Mouse (Mus musculus): ENCODE results near the gene Ahnak. TPM values are rescaled to one million over a fixed set of nuclear protein-coding genes. Genes with fewer than 3 reads are reported as not detected.

Gene Ahnak
- 3.7 and 4.9 TPM in 2 replicates for polyA plus RNA-seq (2015; fragmentation: Nextera tagmentation; extraction: Ambion mirVana)

DNA sequence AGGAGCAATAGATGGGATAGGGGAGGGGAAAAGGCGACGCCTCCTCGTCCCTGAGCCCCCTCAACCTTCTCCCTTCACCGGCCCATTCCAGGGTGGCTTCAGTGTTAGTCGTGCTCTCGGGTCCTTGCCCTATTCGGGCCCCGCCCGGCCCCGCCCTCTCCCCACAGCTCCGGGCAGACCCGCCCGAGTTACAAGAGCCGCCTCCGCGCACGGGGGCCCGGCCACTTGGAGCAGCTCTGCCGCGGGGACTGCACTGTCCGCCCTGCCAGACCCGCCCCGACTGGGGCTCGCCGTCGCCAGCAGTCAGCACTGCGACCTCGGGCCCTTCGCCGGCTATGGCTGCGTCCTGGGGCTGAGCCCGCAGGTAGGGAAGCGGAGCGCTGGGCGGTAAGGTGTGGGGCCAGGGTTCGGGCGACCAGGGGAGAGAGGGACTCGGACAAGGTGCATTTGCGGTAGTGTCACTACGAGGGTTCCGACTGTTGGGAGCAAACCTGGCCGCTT, at the start of gene Ahnak:
Gene Ahnak (plus strand): TSS at position 219 of the 501 bp plus-strand sequence.
- Histone ChIP-seq H3K9ac (replicated peaks) (peak within 1 kb of the TSS; percentile 56), H3K27ac (no peak within 1 kb of the TSS), H3K27me3 (peaks cover 57% of the 10 kb centered on the region), H3K9me3 (no peaks in the 10 kb centered on the region), H3K36me3 (no peaks in the 10 kb centered on the region), H3K4me1 (replicated peaks) (peaks cover 41% of the 10 kb centered on the region), H3K4me2 (replicated peaks) (peak within 1 kb of the TSS; percentile 71), H3K4me3 (replicated peaks) (peak within 1 kb of the TSS; percentile 46)
- peak; percentile 25 for ATAC-seq
- under 1% methylated on average over 42 of the region's 42 CpGs for WGBS

- Histone ChIP-seq H3K4me1 (replicated peaks) (peaks cover 38% of the 10 kb centered on the region), H3K27ac (no peak overlapping the region), H3K4me2 (replicated peaks) (peak overlapping the region; percentile 72), H3K4me3 (replicated peaks) (peak overlapping the region; percentile 98; the same call in 1 of the 2 replicates), H3K36me3 (peaks cover 25% of the 10 kb centered on the region), H3K9ac (replicated peaks) (peak overlapping the region; percentile 99), H3K9me3 (no peaks in the 10 kb centered on the region), H3K27me3 (no peaks in the 10 kb centered on the region)
- ATAC-seq = no peak
- 83% methylated on average over 15 of the region's 15 CpGs for WGBS
Measured at GRCm38 (mm10) chr19:8940526-8941133, 48.5 kb upstream of the Ahnak start.

DNA sequence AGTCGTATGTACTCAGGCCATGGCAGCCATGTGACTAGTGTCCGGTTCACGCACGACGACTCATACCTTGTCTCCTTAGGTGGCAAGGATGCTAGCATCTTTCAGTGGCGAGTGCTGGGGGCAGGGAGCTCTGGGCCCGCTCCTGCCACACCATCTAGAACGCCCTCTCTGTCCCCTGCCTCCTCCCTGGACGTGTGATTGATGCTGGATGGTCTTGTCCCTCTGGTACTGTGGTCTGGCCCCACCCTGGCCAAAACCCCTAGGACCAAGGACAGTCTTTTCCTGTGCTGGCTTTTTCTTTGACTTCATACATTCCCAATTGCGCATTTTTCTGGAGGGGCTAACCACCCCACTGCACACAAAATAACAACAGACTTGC, 48.0 kb upstream of the Ahnak start:
- peak; percentile 53 for ATAC-seq
- peak overlapping the region; percentile 98 for H3K4me3 ChIP-seq (replicated peaks)
- H3K4me2 ChIP-seq (replicated peaks) = peak overlapping the region; percentile 72
- no peaks in the 10 kb centered on the region for H3K9me3 ChIP-seq
- WGBS = 38% methylated on average over 10 of the region's 10 CpGs
- peaks cover 38% of the 10 kb centered on the region for H3K4me1 ChIP-seq (replicated peaks)
- H3K27ac ChIP-seq = peak overlapping the region; percentile 98
- H3K36me3 ChIP-seq = peaks cover 30% of the 10 kb centered on the region
- peak overlapping the region; percentile 99 for H3K9ac ChIP-seq (replicated peaks)
- no peaks in the 10 kb centered on the region for H3K27me3 ChIP-seq

- WGBS = under 1% methylated on average over 64 of the region's 64 CpGs
- no peaks in the 10 kb centered on the region for H3K9me3 ChIP-seq
- H3K36me3 ChIP-seq = peaks cover 35% of the 10 kb centered on the region
- H3K9ac ChIP-seq (replicated peaks) = peak within 1 kb of the TSS; percentile 99
- peak within 1 kb of the TSS; percentile 98 for H3K4me3 ChIP-seq (replicated peaks)
- H3K27ac ChIP-seq = peak within 1 kb of the TSS; percentile 98
- H3K4me2 ChIP-seq (replicated peaks) = peak within 1 kb of the TSS; percentile 72
- peak; percentile 95 for ATAC-seq
- no peaks in the 10 kb centered on the region for H3K27me3 ChIP-seq
- H3K4me1 ChIP-seq (replicated peaks) = peaks cover 38% of the 10 kb centered on the region
Measured at GRCm38 (mm10) chr19:8941515-8942217, 47.4 kb upstream of the Ahnak start, which contains the start of gene Mta2. Gene Mta2, plus strand, starts transcription at chr19:8941875.

GRCm38 (mm10) chr19:8942276-8942964, 46.7 kb upstream of the Ahnak start:
- H3K4me3 ChIP-seq (replicated peaks) = peak overlapping the region; percentile 98
- H3K27me3 ChIP-seq = no peaks in the 10 kb centered on the region
- H3K4me1 ChIP-seq (replicated peaks) = peaks cover 38% of the 10 kb centered on the region
- peak overlapping the region; percentile 98 for H3K27ac ChIP-seq
- no peaks in the 10 kb centered on the region for H3K9me3 ChIP-seq
- H3K9ac ChIP-seq (replicated peaks) = peak overlapping the region; percentile 99
- peaks cover 40% of the 10 kb centered on the region for H3K36me3 ChIP-seq
- under 1% methylated on average over 46 of the region's 46 CpGs for WGBS
- peak overlapping the region; percentile 72 for H3K4me2 ChIP-seq (replicated peaks)
- peak; percentile 60 for ATAC-seq

DNA sequence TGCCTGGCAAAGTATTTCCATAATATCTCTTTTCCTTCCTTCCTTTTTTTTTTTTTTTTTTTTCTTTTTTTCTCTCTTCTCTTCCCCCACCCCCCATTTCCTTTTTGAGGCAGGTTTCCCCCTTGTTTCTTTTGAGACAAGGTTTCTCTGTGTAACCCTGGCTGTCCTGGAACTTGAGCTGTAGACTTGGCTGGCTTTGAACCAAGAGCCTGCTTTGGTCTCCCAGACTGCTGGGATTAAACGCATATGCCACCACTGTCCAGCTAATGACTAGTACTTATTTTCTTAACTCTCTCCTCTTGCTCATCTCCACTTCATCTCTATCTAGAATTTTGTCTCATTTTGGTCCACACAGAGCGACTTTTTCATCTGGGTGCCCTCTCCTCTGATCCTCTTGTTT, 46.0 kb upstream of the Ahnak start:
- peaks cover 38% of the 10 kb centered on the region for H3K4me1 ChIP-seq (replicated peaks)
- H3K27ac ChIP-seq = no peak overlapping the region
- H3K27me3 ChIP-seq = no peaks in the 10 kb centered on the region
- no peak for ATAC-seq
- peak overlapping the region; percentile 98 for H3K4me3 ChIP-seq (replicated peaks)
- H3K4me2 ChIP-seq (replicated peaks) = peak overlapping the region; percentile 72
- 82% methylated on average over 2 of the region's 2 CpGs for WGBS
- peak overlapping the region; percentile 99 for H3K9ac ChIP-seq (replicated peaks)
- peaks cover 43% of the 10 kb centered on the region for H3K36me3 ChIP-seq
- no peaks in the 10 kb centered on the region for H3K9me3 ChIP-seq

GRCm38 (mm10) chr19:8944062-8944461, 45.0 kb upstream of the Ahnak start:
- Histone ChIP-seq H3K9ac (replicated peaks) (peak overlapping the region; percentile 99; the same call in 1 of the 2 replicates), H3K9me3 (no peaks in the 10 kb centered on the region), H3K4me1 (replicated peaks) (peaks cover 38% of the 10 kb centered on the region), H3K27ac (no peak overlapping the region; the same call in 1 of the 2 replicates), H3K4me2 (replicated peaks) (peak overlapping the region; percentile 72; the same call in 1 of the 2 replicates), H3K4me3 (replicated peaks) (peak overlapping the region; percentile 16), H3K36me3 (peaks cover 50% of the 10 kb centered on the region), H3K27me3 (no peaks in the 10 kb centered on the region)
- 80% methylated on average over 5 of the region's 5 CpGs for WGBS
- ATAC-seq = no peak

- H3K4me2 ChIP-seq (replicated peaks) = peak overlapping the region; percentile 31
- H3K36me3 ChIP-seq = peaks cover 57% of the 10 kb centered on the region
- no peaks in the 10 kb centered on the region for H3K9me3 ChIP-seq
- no peak overlapping the region for H3K27ac ChIP-seq
- no peak for ATAC-seq
- H3K4me3 ChIP-seq (replicated peaks) = peak overlapping the region; percentile 1; the same call in 1 of the 2 replicates
- peaks cover 38% of the 10 kb centered on the region for H3K4me1 ChIP-seq (replicated peaks)
- 42% methylated on average over 5 of the region's 5 CpGs for WGBS
- H3K9ac ChIP-seq (replicated peaks) = 0 out of 2 replicates have a peak overlapping the region, but pooled peaks have one; percentile 1
- H3K27me3 ChIP-seq = no peaks in the 10 kb centered on the region
Measured at GRCm38 (mm10) chr19:8944750-8945149, 44.3 kb upstream of the Ahnak start.

- 90% methylated on average over 6 of the region's 6 CpGs for WGBS
- H3K27ac ChIP-seq = no peak overlapping the region
Measured at GRCm38 (mm10) chr19:8945251-8945650, 43.8 kb upstream of the Ahnak start.

GRCm38 (mm10) chr19:8946929-8947328, 42.2 kb upstream of the Ahnak start:
- Histone ChIP-seq H3K4me3 (replicated peaks) (no peak overlapping the region), H3K9me3 (no peaks in the 10 kb centered on the region), H3K27me3 (no peaks in the 10 kb centered on the region), H3K27ac (no peak overlapping the region), H3K36me3 (peaks cover 79% of the 10 kb centered on the region), H3K4me1 (replicated peaks) (peaks cover 35% of the 10 kb centered on the region), H3K9ac (replicated peaks) (no peak overlapping the region), H3K4me2 (replicated peaks) (no peak overlapping the region)
- WGBS = 98% methylated on average over 7 of the region's 7 CpGs
- ATAC-seq = no peak

More at GRCm38 (mm10) chr19:8945251-8945650, 43.8 kb upstream of the Ahnak start:
- no peak for ATAC-seq
- Histone ChIP-seq H3K27me3 (no peaks in the 10 kb centered on the region), H3K4me2 (replicated peaks) (peak overlapping the region; percentile 31), H3K9ac (replicated peaks) (0 out of 2 replicates have a peak overlapping the region, but pooled peaks have one; percentile 1), H3K4me1 (replicated peaks) (peaks cover 38% of the 10 kb centered on the region), H3K9me3 (no peaks in the 10 kb centered on the region), H3K36me3 (peaks cover 62% of the 10 kb centered on the region), H3K4me3 (replicated peaks) (no peak overlapping the region; the same call in 1 of the 2 replicates)

- no peak overlapping the region for H3K4me2 ChIP-seq (replicated peaks)
- H3K27me3 ChIP-seq = no peaks in the 10 kb centered on the region
- H3K4me3 ChIP-seq (replicated peaks) = no peak overlapping the region
- WGBS = 93% methylated on average over 5 of the region's 5 CpGs
- H3K27ac ChIP-seq = no peak overlapping the region
- peaks cover 76% of the 10 kb centered on the region for H3K36me3 ChIP-seq
- ATAC-seq = no peak
- no peaks in the 10 kb centered on the region for H3K9me3 ChIP-seq
- peaks cover 35% of the 10 kb centered on the region for H3K4me1 ChIP-seq (replicated peaks)
- no peak overlapping the region for H3K9ac ChIP-seq (replicated peaks)
Measured at GRCm38 (mm10) chr19:8950190-8950589, 38.9 kb upstream of the Ahnak start.
